8 mouse cellular contexts compared by ENCODE assay signal in genomic region chr1:62706085-62707021, GRCm38 (mm10). TPM values are rescaled to one million over a fixed set of nuclear protein-coding genes. Genes with fewer than 3 reads are reported as not detected.
DNase-seq lines count a peak whose midpoint lies in the region; ATAC-seq and TF ChIP-seq lines count a peak whose summit lies in the region.

No protein-coding gene starts in this region.

- under 1% methylated on average over 73 of the region's 73 CpGs for WGBS in embryonic facial prominence, embryonic 13.5 days
- under 1% methylated on average over 73 of the region's 73 CpGs for WGBS in heart, embryonic 16.5 days
- under 1% methylated on average over 73 of the region's 73 CpGs for WGBS in lung, embryonic 14.5 days

- peak overlapping the region; percentile 92 for H3K4me2 ChIP-seq in embryonic facial prominence, embryonic 13.5 days
- H3K4me2 ChIP-seq in heart, embryonic 16.5 days (ENCODE audit: low read depth, low read length), result peak overlapping the region; percentile 100
- peak overlapping the region; percentile 94 for H3K4me2 ChIP-seq in lung, embryonic 14.5 days

- DNase-seq in adrenal gland, adult 2 months, result peak; percentile 87
- DNase-seq in layer of hippocampus, adult 18-20 months (ENCODE audit: low spot score in 2 of 2), result peak; percentile 63 to 77
- peak; percentile 82 for DNase-seq in lung, embryonic 14.5 days
- DNase-seq in ovary, postnatal 10 days (ENCODE audit: low spot score), result peak; percentile 51
- DNase-seq in thymus, postnatal 14 days, result no peak

- H3K9ac ChIP-seq in embryonic facial prominence, embryonic 13.5 days, result peak overlapping the region; percentile 87
- H3K9ac ChIP-seq in heart, embryonic 16.5 days (ENCODE audit: low read length), result peak overlapping the region; percentile 79
- peak overlapping the region; percentile 66 for H3K9ac ChIP-seq in lung, embryonic 14.5 days

- peaks cover 70% of the 10 kb centered on the region for H3K4me1 ChIP-seq in E14TG2a.4 (replicated peaks; ENCODE audit: low read depth, low read length)
- peaks cover 61% of the 10 kb centered on the region for H3K4me1 ChIP-seq in embryonic facial prominence, embryonic 13.5 days
- peaks cover 16% of the 10 kb centered on the region; the same call in 1 of the 2 replicates for H3K4me1 ChIP-seq in heart, embryonic 16.5 days (ENCODE audit: control insufficient read depth, insufficient read depth, low read length)
- H3K4me1 ChIP-seq in lung, embryonic 14.5 days (ENCODE audit: insufficient read depth), result peaks cover 19% of the 10 kb centered on the region; the same call in 1 of the 2 replicates

- H3K27ac ChIP-seq in embryonic facial prominence, embryonic 13.5 days, result peak overlapping the region; percentile 83
- peak overlapping the region; percentile 26; the same call in 1 of the 2 replicates for H3K27ac ChIP-seq in heart, embryonic 16.5 days (ENCODE audit: low read length)
- peak overlapping the region; percentile 63 for H3K27ac ChIP-seq in lung, embryonic 14.5 days (ENCODE audit: low read depth)

- H3K36me3 ChIP-seq in E14TG2a.4 (ENCODE audit: insufficient read depth, low read length), result no peaks in the 10 kb centered on the region
- peaks cover 5% of the 10 kb centered on the region; the same call in 1 of the 2 replicates for H3K36me3 ChIP-seq in embryonic facial prominence, embryonic 13.5 days
- no peaks in the 10 kb centered on the region for H3K36me3 ChIP-seq in heart, embryonic 16.5 days (ENCODE audit: control insufficient read depth, insufficient read depth)
- no peaks in the 10 kb centered on the region for H3K36me3 ChIP-seq in lung, embryonic 14.5 days (ENCODE audit: insufficient read depth)

- ATAC-seq in embryonic facial prominence, embryonic 13.5 days (ENCODE audit: insufficient number of reproducible peaks, insufficient read depth, low FRiP score, low TSS enrichment, low read depth), result 0 out of 2 replicates have a peak, but pooled peaks have one; percentile 45
- ATAC-seq in heart, embryonic 16.5 days (replicated peaks; ENCODE audit: extremely low read depth, insufficient read depth, low FRiP score), result peak; percentile 47
- peak; percentile 71 for ATAC-seq in lung, embryonic 14.5 days (ENCODE audit: insufficient read depth)

- no peaks in the 10 kb centered on the region for H3K9me3 ChIP-seq in E14TG2a.4 (ENCODE audit: low read length)
- H3K9me3 ChIP-seq in embryonic facial prominence, embryonic 13.5 days, result no peaks in the 10 kb centered on the region
- H3K9me3 ChIP-seq in heart, embryonic 16.5 days (replicated peaks; ENCODE audit: control insufficient read depth, low read length), result no peaks in the 10 kb centered on the region
- H3K9me3 ChIP-seq in lung, embryonic 14.5 days (ENCODE audit: low read depth, low read length), result no peaks in the 10 kb centered on the region

- peaks cover 91% of the 10 kb centered on the region for H3K27me3 ChIP-seq in E14TG2a.4 (ENCODE audit: insufficient read depth, low read length)
- H3K27me3 ChIP-seq in embryonic facial prominence, embryonic 13.5 days, result peaks cover 34% of the 10 kb centered on the region
- H3K27me3 ChIP-seq in heart, embryonic 16.5 days (ENCODE audit: control insufficient read depth, insufficient read depth, low read length), result peaks cover 26% of the 10 kb centered on the region
- peaks cover 25% of the 10 kb centered on the region for H3K27me3 ChIP-seq in lung, embryonic 14.5 days (ENCODE audit: insufficient read depth, low read length)

- no peak for TF ChIP-seq CTCF in E14TG2a.4 (conservative IDR thresholded peaks at IDR 0.05; ENCODE audit: low read length)
- TF ChIP-seq CTCF in lung, embryonic 14.5 days (IDR thresholded peaks at IDR 0.05; ENCODE audit: low read depth), result peak; percentile 13; the same call in 1 of the 2 replicates

- H3K4me3 ChIP-seq in E14TG2a.4 (replicated peaks; ENCODE audit: low read length), result peak overlapping the region; percentile 78
- H3K4me3 ChIP-seq in embryonic facial prominence, embryonic 13.5 days, result peak overlapping the region; percentile 74
- H3K4me3 ChIP-seq in heart, embryonic 16.5 days (ENCODE audit: low read length), result peak overlapping the region; percentile 66
- peak overlapping the region; percentile 58 for H3K4me3 ChIP-seq in lung, embryonic 14.5 days (ENCODE audit: low read depth, low read length)

RNA-seq across cellular contexts. Expression of gene Nrp2, which starts 3.3 kb away (rescaled TPM):
- total RNA-seq in adrenal gland, adult 2 months (2021), result 10 to 100 TPM; 32.1 to 46.3 TPM
- polyA plus RNA-seq in adrenal gland, adult 2 months (2012; rRNA removed), result 16.4 and 16.6 TPM in 2 replicates
- 48.3 and 51.3 TPM in 2 replicates for polyA plus RNA-seq in embryonic facial prominence, embryonic 13.5 days (2015; fragmentation: Nextera tagmentation; extraction: Ambion mirVana)
- 6.9 and 8.5 TPM in 2 replicates for polyA plus RNA-seq in heart, embryonic 16.5 days (2015; fragmentation: Nextera tagmentation; extraction: Ambion mirVana)
- 10 to 100 TPM; 54.1 to 56.3 TPM for total RNA-seq in layer of hippocampus, adult 18-20 months (2021)
- 9.9 and 10.8 TPM in 2 replicates for polyA plus RNA-seq in lung, embryonic 14.5 days (2014; fragmentation: Nextera tagmentation; extraction: Ambion mirVana)

Comparison
In these comparisons a context has a peak if more than half of its experiments do, and no peak if none do; other contexts are left out.
1. H3K27ac ChIP-seq: peak in every context shown above with its lines; median percentile 83 in embryonic facial prominence, embryonic 13.5 days; 63 in lung, embryonic 14.5 days; 26 in heart, embryonic 16.5 days.